ENCODE assay signal across 7 mouse cellular contexts in genomic region chr6:82029611-82030510, GRCm38 (mm10). TPM values are rescaled to one million over a fixed set of nuclear protein-coding genes. Genes with fewer than 3 reads are reported as not detected.
A peak's percentile ranks its signal among the peaks of the same experiment; 100 is the strongest.
DNase-seq lines count a peak whose midpoint lies in the region; ATAC-seq and TF ChIP-seq lines count a peak whose summit lies in the region.

No protein-coding gene starts in this region.

- ATAC-seq in intestine, postnatal 0 days = peak; percentile 48
- ATAC-seq in liver, embryonic 11.5 days (replicated peaks; ENCODE audit: low FRiP score) = peak; percentile 58

- H3K4me2 ChIP-seq in intestine, postnatal 0 days (replicated peaks; ENCODE audit: low read depth) = 0 out of 2 replicates have a peak overlapping the region, but pooled peaks have one; percentile 4
- H3K4me2 ChIP-seq in liver, embryonic 11.5 days = no peak overlapping the region

- peak; percentile 40 for DNase-seq in testis, postnatal 10 days (ENCODE audit: low spot score)
- no peak for DNase-seq in testis, postnatal 14 days (ENCODE audit: low spot score)
- DNase-seq in liver, embryonic 11.5 days (ENCODE audit: low spot score) = no peak
- DNase-seq in thymus, postnatal 36 days = no peak
- no peak for DNase-seq in right cerebral cortex, postnatal 10 days (ENCODE audit: low spot score in 2 of 2)
- no peak for DNase-seq in left cerebral cortex, postnatal 36 days (ENCODE audit: low spot score in 2 of 2)

- no peaks in the 10 kb centered on the region for H3K27me3 ChIP-seq in intestine, postnatal 0 days (replicated peaks; ENCODE audit: control insufficient read depth, insufficient read depth, low read length)
- no peaks in the 10 kb centered on the region for H3K27me3 ChIP-seq in liver, embryonic 11.5 days (replicated peaks; ENCODE audit: control insufficient read depth, insufficient read depth, low read length)

- no peak for TF ChIP-seq CTCF in intestine, postnatal 0 days (IDR thresholded peaks at IDR 0.05; ENCODE audit: low read depth)

- H3K9ac ChIP-seq in intestine, postnatal 0 days (ENCODE audit: low read depth, low read length) = no peak overlapping the region
- H3K9ac ChIP-seq in liver, embryonic 11.5 days (ENCODE audit: low read depth, low read length) = no peak overlapping the region

- 32% methylated on average over 19 of the region's 19 CpGs for WGBS in intestine, postnatal 0 days
- 63% methylated on average over 19 of the region's 19 CpGs for WGBS in liver, embryonic 11.5 days

- no peak overlapping the region for H3K4me3 ChIP-seq in intestine, postnatal 0 days (ENCODE audit: low read depth, low read length)
- H3K4me3 ChIP-seq in liver, embryonic 11.5 days (ENCODE audit: low read depth, low read length) = no peak overlapping the region

- H3K36me3 ChIP-seq in intestine, postnatal 0 days (ENCODE audit: control insufficient read depth, insufficient read depth) = no peaks in the 10 kb centered on the region
- no peaks in the 10 kb centered on the region for H3K36me3 ChIP-seq in liver, embryonic 11.5 days (ENCODE audit: control insufficient read depth, insufficient read depth, low read length)

- no peaks in the 10 kb centered on the region; the same call in 1 of the 2 replicates for H3K4me1 ChIP-seq in intestine, postnatal 0 days (replicated peaks; ENCODE audit: control insufficient read depth, insufficient read depth, low read length)
- H3K4me1 ChIP-seq in liver, embryonic 11.5 days (replicated peaks; ENCODE audit: control insufficient read depth, insufficient read depth, low read length) = no peaks in the 10 kb centered on the region

- no peaks in the 10 kb centered on the region for H3K9me3 ChIP-seq in intestine, postnatal 0 days (ENCODE audit: control insufficient read depth)
- no peaks in the 10 kb centered on the region for H3K9me3 ChIP-seq in liver, embryonic 11.5 days (ENCODE audit: control insufficient read depth, low read length)

- peak overlapping the region; percentile 65 for H3K27ac ChIP-seq in intestine, postnatal 0 days (ENCODE audit: low read depth, low read length)
- H3K27ac ChIP-seq in liver, embryonic 11.5 days (ENCODE audit: low read depth, low read length) = peak overlapping the region; percentile 62; the same call in 1 of the 2 replicates

- intact Hi-C loops in left cerebral cortex, postnatal 36 days (cut with DNase I) = no loop called here

RNA-seq across cellular contexts. Expression of gene Eva1a, which starts 11.0 kb away (rescaled TPM):
- 18.7 and 20.8 TPM in 2 replicates for polyA plus RNA-seq in intestine, postnatal 0 days (2015; fragmentation: Nextera tagmentation; extraction: Ambion mirVana)
- polyA plus RNA-seq in liver, embryonic 11.5 days (2014; fragmentation: Nextera tagmentation; extraction: Ambion mirVana) = 4.2 and 4.6 TPM in 2 replicates
- total RNA-seq in left cerebral cortex, postnatal 36 days (2021) = 10 to 100 TPM; 11.3 to 15.2 TPM
